Mouse (Mus musculus) CH12.LX (cell line): Measurements from ENCODE around the gene Abi3bp. TPM values are rescaled to one million over a fixed set of nuclear protein-coding genes. Genes with fewer than 3 reads are reported as not detected.

Source experiments
- DNase-seq: peaks from one replicate; pipeline ENCODE4 v3.0.0-alpha.2; 2013; ENCODE audit errors: extremely low read depth
- H3K27ac ChIP-seq: 2 replicates; pipeline ENCODE4 v1.5.1; 2012; ENCODE audit warnings: low read depth, mild to moderate bottlenecking, control low read depth, moderate library complexity; ENCODE audit not compliant: insufficient read depth
- H3K27me3 ChIP-seq: replicated peaks from 2 replicates; pipeline ENCODE3; 2012; ENCODE audit warnings: inconsistent platforms
- H3K36me3 ChIP-seq, 2 experiments: replicated peaks in 1 of 2; 2 replicates each; pipeline versions ENCODE3 to v1.6.1; 2012; ENCODE audit warnings: inconsistent platforms in 1 of 2, low read length in 1 of 2, mild to moderate bottlenecking in 1 of 2, mixed read lengths in 1 of 2, moderate library complexity in 1 of 2; ENCODE audit not compliant: control insufficient read depth in 1 of 2, insufficient read depth in 1 of 2
- H3K4me1 ChIP-seq, 2 experiments: 2 replicates each; pipeline ENCODE4 v1.6.1; 2012; ENCODE audit warnings: inconsistent platforms in 1 of 2, moderate library complexity in 1 of 2; ENCODE audit not compliant: insufficient read depth in 2 of 2, control insufficient read depth in 1 of 2
- H3K4me2 ChIP-seq: 2 replicates; pipeline ENCODE4 v1.6.1; 2012; ENCODE audit warnings: low read depth, mild to moderate bottlenecking, control low read depth; ENCODE audit not compliant: poor library complexity, insufficient read depth, severe bottlenecking
- H3K4me3 ChIP-seq, 3 experiments: fragments of 150-350 bp in 1 of 3; sonication (generic) in 1 of 3; replicated peaks in 1 of 3; 2 replicates each; pipeline versions ENCODE3 to v1.5.1; 2011 to 2012; ENCODE audit warnings: low read depth in 2 of 3, low read length in 2 of 3, mild to moderate bottlenecking in 2 of 3, moderate library complexity in 2 of 3, control low read depth in 1 of 3, improper control_type of control experiment in 1 of 3, inconsistent platforms in 1 of 3, mixed read lengths in 1 of 3; ENCODE audit not compliant: poor library complexity in 1 of 3
- H3K79me2 ChIP-seq: replicated peaks from 2 replicates; pipeline ENCODE4 v1.6.1; 2012; ENCODE audit warnings: mild to moderate bottlenecking, moderate library complexity; ENCODE audit not compliant: control insufficient read depth, poor library complexity, insufficient read depth, severe bottlenecking; ENCODE audit errors: extremely low read depth
- H3K9ac ChIP-seq: 2 replicates; pipeline ENCODE4 v1.6.1; 2012; ENCODE audit warnings: low read depth, mild to moderate bottlenecking, control low read depth, moderate library complexity; ENCODE audit not compliant: insufficient read depth
- H3K9me3 ChIP-seq: replicated peaks from 2 replicates; pipeline ENCODE3; 2012; ENCODE audit warnings: low read length, inconsistent platforms, mixed read lengths
- BHLHE40 ChIP-seq: IDR thresholded peaks from 2 replicates; pipeline ENCODE4 v1.6.1; 2011; ENCODE audit warnings: mild to moderate bottlenecking, low read depth, low read length, improper control_type of control experiment
- CHD2 ChIP-seq: IDR thresholded peaks from 2 replicates; pipeline ENCODE4 v1.6.1; 2011; ENCODE audit warnings: low read length, improper control_type of control experiment
- CTCF ChIP-seq, 2 experiments: IDR thresholded peaks in 1 of 2; conservative IDR thresholded peaks in 1 of 2; 2 replicates each; pipeline ENCODE4 v1.5.1; 2011 to 2012; ENCODE audit warnings: low read depth in 2 of 2, low read length in 2 of 2, improper control_type of control experiment in 1 of 2, inconsistent platforms in 1 of 2, mild to moderate bottlenecking in 1 of 2, moderate library complexity in 1 of 2
- ELF1 ChIP-seq: IDR thresholded peaks from 2 replicates; pipeline ENCODE4 v1.6.1; 2014; ENCODE audit warnings: low read depth, mild to moderate bottlenecking, inconsistent platforms, low read length, improper control_type of control experiment
- MAFK ChIP-seq: IDR thresholded peaks from 2 replicates; pipeline ENCODE4 v1.6.1; 2011; ENCODE audit warnings: low read length, improper control_type of control experiment; ENCODE audit not compliant: insufficient replicate concordance
- MAZ ChIP-seq: IDR thresholded peaks from 2 replicates; pipeline ENCODE4 v1.6.1; 2012; ENCODE audit warnings: low read depth, mild to moderate bottlenecking, inconsistent platforms, low read length, improper control_type of control experiment, moderate library complexity
- MYC ChIP-seq: IDR thresholded peaks from 2 replicates; pipeline ENCODE4 v1.6.1; 2011; ENCODE audit warnings: low read depth, mild to moderate bottlenecking, improper control_type of control experiment, low read length
- NELFE ChIP-seq: IDR thresholded peaks from 2 replicates; pipeline ENCODE4 v1.6.1; 2011; ENCODE audit warnings: low read depth, low read length, improper control_type of control experiment
- NRF1 ChIP-seq: IDR thresholded peaks from 2 replicates; pipeline ENCODE4 v1.6.1; 2014; ENCODE audit warnings: low read depth, mild to moderate bottlenecking, inconsistent platforms, low read length, improper control_type of control experiment, moderate library complexity
- POLR2A ChIP-seq: IDR thresholded peaks from 2 replicates; pipeline ENCODE4 v1.6.1; 2011; ENCODE audit warnings: low read depth, mild to moderate bottlenecking, improper control_type of control experiment, low read length
- RAD21 ChIP-seq: IDR thresholded peaks from 2 replicates; pipeline ENCODE4 v1.6.1; 2011; ENCODE audit warnings: low read depth, mild to moderate bottlenecking, low read length, improper control_type of control experiment, moderate library complexity
- RCOR1 ChIP-seq: conservative IDR thresholded peaks from 2 replicates; pipeline ENCODE4 v1.6.1; 2012; ENCODE audit warnings: low read depth, mild to moderate bottlenecking, inconsistent platforms, low read length, improper control_type of control experiment
- SIN3A ChIP-seq: IDR thresholded peaks from 2 replicates; pipeline ENCODE4 v1.6.1; 2012; ENCODE audit warnings: low read length, improper control_type of control experiment, inconsistent platforms
- SMC3 ChIP-seq: IDR thresholded peaks from 2 replicates; pipeline ENCODE4 v1.6.1; 2011; ENCODE audit warnings: low read depth, low read length, improper control_type of control experiment
- UBTF ChIP-seq: IDR thresholded peaks from 2 replicates; pipeline ENCODE4 v1.6.1; 2012; ENCODE audit warnings: low read depth, mild to moderate bottlenecking, inconsistent platforms, low read length, improper control_type of control experiment, moderate library complexity
- ZC3H11A ChIP-seq: IDR thresholded peaks from 2 replicates; pipeline ENCODE4 v1.6.1; 2012; ENCODE audit warnings: low read depth, mild to moderate bottlenecking, inconsistent platforms, low read length, improper control_type of control experiment
- ZKSCAN1 ChIP-seq: IDR thresholded peaks from 2 replicates; pipeline ENCODE4 v1.6.1; 2012; ENCODE audit warnings: low read depth, inconsistent platforms, low read length, improper control_type of control experiment, borderline replicate concordance
- ZMIZ1 ChIP-seq: IDR thresholded peaks from 2 replicates; pipeline ENCODE4 v1.6.1; 2012; ENCODE audit warnings: low read depth, mild to moderate bottlenecking, inconsistent platforms, low read length, improper control_type of control experiment
- dilution Hi-C: fragments of 300-500 bp; cut with MboI; formaldehyde crosslinking; loops from 2 replicates; pipeline ENCODE4 v1.14.3; 2020; ENCODE audit warnings: low sequenced_read_pairs; ENCODE audit not compliant: extremely low pct_unique_long_range_greater_than_20kb, extremely low pct_ligation_motif_present
- in situ Hi-C: fragments of 300-500 bp; cut with MboI; formaldehyde crosslinking; loops from 3 replicates; pipeline ENCODE4 v1.14.3; 2019; ENCODE audit warnings: low sequenced_read_pairs, low pct_ligation_motif_present, low pct_unique_long_range_greater_than_20kb, mixed read lengths
- polyA plus RNA-seq: library from polyadenylated mRNA; unstranded; fragments of >175 nt; gene quantifications from 2 replicates; pipeline ENCODE4 v1.2.1, GENCODE M21; 2012; ENCODE audit warnings: low read depth; ENCODE audit not compliant: insufficient read length
- total RNA-seq, 2 experiments: library from RNA; depleted of rRNA; stranded (reverse); fragments of 300-350 nt in 1 of 2; fragments of >200 nt in 1 of 2; gene quantifications; 2 replicates each; pipeline ENCODE4 v1.2.3; 2012 to 2014

The Abi3bp gene
- total and polyA plus RNA-seq, 3 experiments = 0.13 TPM; not detected in 2

DNA sequence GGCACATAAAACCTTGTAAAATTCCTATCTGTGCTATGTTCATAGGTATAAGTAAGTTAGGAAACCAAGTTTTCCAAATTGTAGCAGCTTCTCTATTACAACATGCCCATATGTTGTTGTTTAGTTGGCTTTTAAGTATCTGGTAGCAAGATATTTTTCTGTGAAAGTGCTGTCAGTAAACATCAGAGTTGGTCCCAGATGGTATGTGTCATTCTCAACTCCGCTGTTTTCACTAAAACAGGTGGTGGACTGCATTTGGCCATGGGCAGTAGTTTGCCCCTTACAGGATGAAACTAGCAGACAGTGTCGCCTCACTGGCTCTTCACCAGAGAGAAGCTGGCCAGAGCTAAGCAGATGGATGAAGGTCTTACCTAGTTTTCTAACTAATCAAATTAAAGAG is 26.3 kb downstream of the Abi3bp start:
- H3K79me2 ChIP-seq = no peaks in the 10 kb centered on the region
- DNase-seq = no peak
- no peaks in the 10 kb centered on the region for H3K9me3 ChIP-seq
- H3K27me3 ChIP-seq = no peaks in the 10 kb centered on the region
- no peak overlapping the region for H3K4me3 ChIP-seq
- dilution Hi-C loops = no loop called here
- no peak overlapping the region for H3K9ac ChIP-seq
- H3K4me1 ChIP-seq = peaks cover 5 to 12% of the 10 kb centered on the region in 2 experiments
- in situ Hi-C loops = loop anchor here (25.0 kb wide), 1 partner anchor 408 kb away; no protein-coding TSS in a partner anchor
- no peak overlapping the region for H3K27ac ChIP-seq
- TF ChIP-seq NRF1 = no peak
- TF ChIP-seq MAFK = no peak
- TF ChIP-seq MAZ = no peak
- TF ChIP-seq SIN3A = no peak
- TF ChIP-seq ZC3H11A = no peak
- TF ChIP-seq MYC = no peak
- no peak for TF ChIP-seq SMC3
- TF ChIP-seq POLR2A = no peak
- no peak for TF ChIP-seq UBTF
- TF ChIP-seq ZKSCAN1 = no peak
- no peak overlapping the region for H3K4me2 ChIP-seq
- H3K36me3 ChIP-seq = no peaks in the 10 kb centered on the region

DNA sequence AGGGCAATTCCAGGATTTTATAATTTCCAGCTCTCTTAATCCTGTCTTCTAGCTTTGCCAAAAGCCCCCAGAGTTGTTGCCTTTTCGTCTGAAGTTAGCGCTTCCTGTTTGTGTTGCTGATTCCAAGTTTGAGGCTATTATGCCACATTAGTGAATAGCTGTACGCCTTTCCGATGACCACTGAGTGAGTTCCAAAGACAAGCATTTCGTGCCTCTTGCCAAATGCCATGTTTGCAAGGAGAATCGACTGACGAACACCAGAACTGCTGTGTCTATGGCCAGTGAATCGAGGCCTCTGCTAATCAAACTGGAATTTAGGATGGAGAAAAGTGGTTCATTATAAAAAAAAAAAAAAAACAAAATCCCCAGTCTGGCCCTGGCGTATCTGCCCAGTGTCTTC is 40.3 kb downstream of the Abi3bp start:
- H3K36me3 ChIP-seq = no peaks in the 10 kb centered on the region
- no peak for DNase-seq
- H3K9ac ChIP-seq = no peak overlapping the region
- H3K4me1 ChIP-seq = peaks cover 4% of the 10 kb centered on the region in 2 experiments; a peak in 2 of 4 replicates
- no peaks in the 10 kb centered on the region for H3K9me3 ChIP-seq
- H3K27me3 ChIP-seq = no peaks in the 10 kb centered on the region
- H3K27ac ChIP-seq = no peak overlapping the region
- TF ChIP-seq NELFE (no peak), BHLHE40 (no peak), RCOR1 (no peak), CHD2 (no peak)
- in situ Hi-C loops = loop anchor here (25.0 kb wide), 1 partner anchor 394 kb away; no protein-coding TSS in a partner anchor
- H3K79me2 ChIP-seq = no peaks in the 10 kb centered on the region
- H3K4me2 ChIP-seq = no peak overlapping the region
- no peak overlapping the region for H3K4me3 ChIP-seq
- dilution Hi-C loops = no loop called here

- Histone ChIP-seq H3K79me2 (no peaks in the 10 kb centered on the region), H3K27me3 (no peaks in the 10 kb centered on the region), H3K27ac (no peak overlapping the region), H3K9me3 (no peaks in the 10 kb centered on the region), H3K4me1 (peaks cover 7 to 15% of the 10 kb centered on the region in 2 experiments), H3K4me3 (no peak overlapping the region), H3K9ac (no peak overlapping the region), H3K4me2 (peak overlapping the region; percentile 54; the same call in 1 of the 2 replicates), H3K36me3 (no peaks in the 10 kb centered on the region)
- in situ Hi-C loops (loop anchor here (25.0 kb wide), 1 partner anchor 388 kb away; no protein-coding TSS in a partner anchor), dilution Hi-C loops (no loop called here)
- DNase-seq = peak; percentile 67
- TF ChIP-seq ZMIZ1 (no peak), RAD21 (peak; percentile 58), SMC3 (peak; percentile 88), CTCF (conservative IDR thresholded peaks at IDR 0.05 in 1 of 2, IDR thresholded peaks at IDR 0.05 in 1 of 2; ENCODE audit: low read depth in 2 of 2, low read length in 2 of 2) (peak; percentile 83 to 89), ELF1 (no peak), UBTF (no peak)
Observed at GRCm38 (mm10) chr16:56524359-56524758, 46.7 kb downstream of the Abi3bp start.
